Mouse (Mus musculus) heart, embryonic 14.5 days (tissue): Measurements from ENCODE around the gene Rgs9bp. TPM values are rescaled to one million over a fixed set of nuclear protein-coding genes. Genes with fewer than 3 reads are reported as not detected.

Experiments used
- ATAC-seq: fragments of 200-750 bp; cut with Nextera tagmentation; 2 replicates; pipeline ENCODE4 v1.8.0; 2017; ENCODE audit warnings: low read depth, moderate TSS enrichment; ENCODE audit not compliant: insufficient number of reproducible peaks, insufficient read depth, low FRiP score
- H3K27ac ChIP-seq, 2 experiments: fragments of 200-500 bp in 1 of 2; fragments of 300-500 bp in 1 of 2; sonication (generic) in 1 of 2; replicated peaks in 1 of 2; 2 replicates each; pipeline ENCODE4 v1.5.1; 2012 to 2014; ENCODE audit warnings: low read depth in 2 of 2, low read length in 2 of 2, control low read depth in 1 of 2, mild to moderate bottlenecking in 1 of 2, mixed read lengths in 1 of 2; ENCODE audit not compliant: control insufficient read depth in 1 of 2, insufficient read depth in 1 of 2
- H3K27me3 ChIP-seq: fragments of 300-500 bp; sonication (generic); 2 replicates; pipeline ENCODE4 v1.6.1; 2014; ENCODE audit warnings: mild to moderate bottlenecking, low read length, control low read depth; ENCODE audit not compliant: control insufficient read depth, insufficient read depth
- H3K36me3 ChIP-seq: fragments of 300-500 bp; sonication (generic); 2 replicates; pipeline ENCODE4 v1.6.1; 2014; ENCODE audit warnings: mild to moderate bottlenecking, control low read depth, low read length, mixed read lengths; ENCODE audit not compliant: control insufficient read depth, insufficient read depth
- H3K4me1 ChIP-seq, 2 experiments: fragments of 200-500 bp in 1 of 2; fragments of 300-500 bp in 1 of 2; sonication (generic) in 1 of 2; 2 replicates each; pipeline ENCODE4 v1.6.1; 2012 to 2014; ENCODE audit warnings: low read length in 2 of 2, control low read depth in 1 of 2, mixed read lengths in 1 of 2; ENCODE audit not compliant: control insufficient read depth in 2 of 2, insufficient read depth in 2 of 2
- H3K4me2 ChIP-seq: fragments of 300-500 bp; sonication (generic); 2 replicates; pipeline ENCODE4 v1.6.1; 2014; ENCODE audit warnings: mild to moderate bottlenecking, low read length
- H3K4me3 ChIP-seq, 2 experiments: fragments of 200-500 bp in 1 of 2; fragments of 300-500 bp in 1 of 2; sonication (generic) in 1 of 2; 2 replicates each; pipeline ENCODE4 v1.5.1; 2012 to 2014; ENCODE audit warnings: low read length in 2 of 2, mild to moderate bottlenecking in 2 of 2, control low read depth in 1 of 2, low read depth in 1 of 2, moderate library complexity in 1 of 2; ENCODE audit not compliant: control insufficient read depth in 1 of 2, insufficient read depth in 1 of 2
- H3K9ac ChIP-seq: fragments of 300-500 bp; sonication (generic); 2 replicates; pipeline ENCODE4 v1.6.1; 2014; ENCODE audit warnings: mild to moderate bottlenecking, low read length
- H3K9me3 ChIP-seq: fragments of 300-500 bp; sonication (generic); 2 replicates; pipeline ENCODE4 v1.6.1; 2016; ENCODE audit warnings: low read length, control low read depth; ENCODE audit not compliant: control insufficient read depth
- WGBS: fragments of 180-500 bp; shearing (Covaris S2); extraction: QIAGEN DNeasy Blood & Tissue Kit; methylation state at CpG from one replicate; pipeline ENCODE4 v1.1.7; 2014; 5-methylcytosine and 5-hydroxymethylcytosine counted together
- polyA plus RNA-seq: library from polyadenylated mRNA; unstranded; fragments of >200 nt; fragmentation: Nextera tagmentation; extraction: Ambion mirVana; gene quantifications from 2 replicates; pipeline ENCODE4 v1.2.1, GENCODE M21; 2014

Gene Rgs9bp
- polyA plus RNA-seq, result 0.40 and 0.43 TPM in 2 replicates

DNA sequence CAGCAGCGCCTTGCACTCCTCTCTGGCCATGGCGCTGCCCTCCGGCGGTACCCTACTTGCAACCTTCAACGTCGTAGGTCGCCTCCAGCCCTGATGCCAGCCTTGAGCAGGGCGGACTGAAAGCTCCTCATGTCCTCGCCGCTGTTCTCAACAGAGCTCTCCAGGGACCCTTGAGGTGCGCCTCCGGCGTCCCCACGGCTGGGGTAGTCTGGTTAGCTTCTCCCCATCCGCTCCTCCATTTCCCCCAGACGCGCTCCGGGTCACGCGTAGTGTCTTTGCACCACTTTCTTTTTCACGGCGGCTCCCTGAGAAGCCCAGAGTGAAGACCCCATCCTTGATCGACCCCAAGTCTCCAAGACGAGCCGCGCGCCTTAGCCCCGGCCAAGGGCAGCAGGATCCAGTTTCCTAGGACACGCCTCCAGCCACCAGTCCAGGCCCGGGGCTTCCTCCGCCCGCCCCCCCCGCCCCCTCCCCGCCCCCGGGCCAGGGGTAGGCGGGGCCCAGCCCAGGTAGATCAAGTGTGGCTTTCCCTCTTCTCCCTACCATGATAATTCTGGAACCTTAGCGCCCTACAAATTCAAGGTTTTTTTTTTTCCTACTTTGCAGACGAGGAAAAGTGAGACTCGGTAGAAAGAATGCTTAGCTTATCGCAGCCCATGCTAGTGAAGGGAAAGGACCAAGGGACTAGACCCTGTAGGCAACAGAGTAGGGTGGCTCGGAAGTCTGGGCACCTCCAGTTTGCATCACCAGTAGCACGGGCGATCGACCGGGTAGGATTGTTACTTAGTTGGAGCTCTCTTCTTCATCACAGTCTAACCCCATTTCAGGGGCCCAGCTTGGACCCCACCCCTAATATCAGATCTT, at the start of gene Rgs9bp:
Rgs9bp (minus strand) TSS at position 392 of the 864 bp plus-strand sequence.
- under 1% methylated on average over 45 of the region's 45 CpGs for WGBS
- peak within 1 kb of the TSS; percentile 100 for H3K4me2 ChIP-seq

GRCm38 (mm10) chr7:35628496-35628895, 43.1 kb upstream of the Rgs9bp start:
- H3K36me3 ChIP-seq, result peaks cover 78% of the 10 kb centered on the region
- H3K9ac ChIP-seq, result no peak overlapping the region

More for the DNA sequence above, at the start of gene Rgs9bp:
- Histone ChIP-seq H3K4me1 (peaks cover 9 to 17% of the 10 kb centered on the region in 2 experiments), H3K27me3 (peaks cover 26% of the 10 kb centered on the region), H3K9ac (peak within 1 kb of the TSS; percentile 84), H3K27ac (peak within 1 kb of the TSS; percentile 23 to 70; a peak in 2 of 4 replicates), H3K4me3 (peak within 1 kb of the TSS; percentile 85 to 87), H3K9me3 (no peaks in the 10 kb centered on the region), H3K36me3 (no peaks in the 10 kb centered on the region)
- peak; percentile 75 for ATAC-seq

DNA sequence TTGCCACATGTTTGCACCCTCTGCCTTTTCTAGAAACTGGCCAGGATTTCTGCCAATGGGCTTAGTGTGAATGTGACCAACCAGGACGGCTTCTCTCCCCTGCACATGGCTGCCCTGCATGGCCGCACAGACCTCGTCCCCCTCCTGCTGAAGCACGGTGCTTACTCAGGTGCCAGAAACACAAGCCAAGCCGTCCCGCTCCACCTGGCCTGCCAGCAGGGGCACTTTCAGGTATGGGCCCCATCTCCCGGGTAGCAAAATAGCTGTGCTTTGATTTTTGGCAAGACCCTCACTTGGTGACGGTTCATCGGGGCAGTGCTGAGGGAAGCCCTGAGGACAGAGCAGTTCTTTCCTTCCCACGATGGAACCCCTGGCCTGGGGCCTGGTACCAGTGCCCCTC, 42.0 kb upstream of the Rgs9bp start:
- no peak overlapping the region for H3K4me2 ChIP-seq
- H3K36me3 ChIP-seq, result peaks cover 79% of the 10 kb centered on the region
- H3K9me3 ChIP-seq, result no peaks in the 10 kb centered on the region
- 91% methylated on average over 10 of the region's 10 CpGs for WGBS
- no peak for ATAC-seq
- H3K27me3 ChIP-seq, result no peaks in the 10 kb centered on the region
- H3K4me1 ChIP-seq, result no peaks in the 10 kb centered on the region
- no peak overlapping the region for H3K9ac ChIP-seq
- H3K4me3 ChIP-seq, result no peak overlapping the region
- H3K27ac ChIP-seq, result no peak overlapping the region

More at GRCm38 (mm10) chr7:35628496-35628895, 43.1 kb upstream of the Rgs9bp start:
- Histone ChIP-seq H3K4me2 (no peak overlapping the region), H3K9me3 (no peaks in the 10 kb centered on the region), H3K27ac (no peak overlapping the region), H3K4me1 (no peaks in the 10 kb centered on the region), H3K27me3 (no peaks in the 10 kb centered on the region), H3K4me3 (no peak overlapping the region)
- WGBS, result 73% methylated on average over 5 of the region's 5 CpGs
- no peak for ATAC-seq

DNA sequence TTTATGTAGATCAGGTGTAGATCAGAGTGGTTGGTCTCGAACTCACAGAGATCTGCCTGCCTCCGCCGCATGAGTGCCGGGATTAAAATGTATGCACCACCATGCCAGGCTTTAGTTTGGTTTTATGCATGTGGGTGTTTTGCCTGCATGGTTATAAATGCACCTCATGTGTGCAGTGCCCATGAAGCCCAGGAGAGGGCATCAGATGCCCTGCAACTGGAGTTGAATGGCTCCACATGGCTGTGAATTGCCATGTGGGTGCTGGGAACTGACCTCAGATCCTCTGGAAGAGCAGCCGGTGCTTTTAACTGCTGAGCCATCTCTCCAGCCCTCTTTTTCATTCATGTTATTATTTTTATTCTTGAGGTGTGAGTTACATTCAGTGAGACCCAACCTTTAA, 40.7 kb upstream of the Rgs9bp start:
- WGBS, result 93% methylated on average over 5 of the region's 5 CpGs
- no peaks in the 10 kb centered on the region for H3K9me3 ChIP-seq

DNA sequence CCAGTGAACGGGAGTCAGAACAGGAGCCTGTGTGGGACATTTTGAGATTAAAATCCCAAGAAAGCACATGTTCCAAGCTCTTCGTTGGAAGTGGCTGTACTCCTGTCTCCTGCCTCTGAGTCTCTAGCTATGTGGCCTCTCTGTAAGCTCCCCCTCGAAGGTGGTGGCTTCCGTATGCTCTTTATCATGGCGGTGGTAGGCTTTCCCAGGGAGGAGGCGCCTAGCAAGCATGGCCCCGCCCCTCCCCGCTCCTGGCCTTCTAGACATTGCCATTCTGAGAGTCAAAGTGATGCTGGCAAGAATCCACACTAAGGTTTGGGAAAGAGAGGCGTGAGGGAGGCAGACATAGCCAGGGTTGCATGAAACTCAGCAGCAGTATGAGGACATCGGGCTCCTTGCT, 37.2 kb upstream of the Rgs9bp start:
- WGBS, result 86% methylated on average over 10 of the region's 10 CpGs
- no peaks in the 10 kb centered on the region for H3K27me3 ChIP-seq
- no peak overlapping the region for H3K27ac ChIP-seq
- ATAC-seq, result no peak
- no peak overlapping the region for H3K4me3 ChIP-seq
- H3K4me1 ChIP-seq, result no peaks in the 10 kb centered on the region
- no peak overlapping the region for H3K4me2 ChIP-seq
- H3K36me3 ChIP-seq, result peaks cover 80% of the 10 kb centered on the region
- H3K9me3 ChIP-seq, result no peaks in the 10 kb centered on the region
- H3K9ac ChIP-seq, result no peak overlapping the region

More for the DNA sequence above, 40.7 kb upstream of the Rgs9bp start:
- Histone ChIP-seq H3K4me2 (no peak overlapping the region), H3K27me3 (no peaks in the 10 kb centered on the region), H3K4me3 (no peak overlapping the region), H3K9ac (no peak overlapping the region), H3K27ac (no peak overlapping the region), H3K36me3 (peaks cover 78% of the 10 kb centered on the region), H3K4me1 (no peaks in the 10 kb centered on the region)
- ATAC-seq, result no peak

GRCm38 (mm10) chr7:35617513-35617912, 32.1 kb upstream of the Rgs9bp start:
- Histone ChIP-seq H3K9me3 (no peaks in the 10 kb centered on the region), H3K9ac (no peak overlapping the region), H3K27ac (no peak overlapping the region), H3K36me3 (peaks cover 80% of the 10 kb centered on the region), H3K4me3 (no peak overlapping the region), H3K4me2 (no peak overlapping the region), H3K4me1 (no peaks in the 10 kb centered on the region), H3K27me3 (no peaks in the 10 kb centered on the region)
- no peak for ATAC-seq
- WGBS, result 88% methylated on average over 4 of the region's 4 CpGs

- ATAC-seq, result no peak
- peaks cover 73% of the 10 kb centered on the region for H3K36me3 ChIP-seq
These were observed 23.9 kb upstream of the Rgs9bp start for GRCm38 (mm10) chr7:35609245-35609644.

More at GRCm38 (mm10) chr7:35609245-35609644, 23.9 kb upstream of the Rgs9bp start:
- H3K4me1 ChIP-seq, result no peaks in the 10 kb centered on the region
- no peak overlapping the region for H3K4me3 ChIP-seq
- no peaks in the 10 kb centered on the region for H3K9me3 ChIP-seq
- H3K9ac ChIP-seq, result no peak overlapping the region
- no peak overlapping the region for H3K4me2 ChIP-seq
- 93% methylated on average over 10 of the region's 10 CpGs for WGBS
- no peak overlapping the region for H3K27ac ChIP-seq
- H3K27me3 ChIP-seq, result no peaks in the 10 kb centered on the region
